Mouse (Mus musculus) embryonic stem cell, embryonic (primary cell): ENCODE data around the gene Pik3r6.

Experiments
- CTCF ChIA-PET, 4 experiments: fragments of 300-600 bp in 2 of 4; fragments of 350-600 bp in 2 of 4; sonication (Branson Sonifier 250); formaldehyde crosslinking; loops; one replicate each; lab custom pipeline; 2022; ENCODE audit warnings: inconsistent platforms in 2 of 4; lab: Charles Lee
- POLR2A ChIA-PET, 4 experiments: fragments of 300-600 bp in 2 of 4; fragments of 350-600 bp in 2 of 4; sonication (Branson Sonifier 250); formaldehyde crosslinking; loops; one replicate each; lab custom pipeline; 2022; ENCODE audit warnings: antibody characterized with exemption in 4 of 4, inconsistent platforms in 1 of 4; lab: Charles Lee

Pik3r6 gene

GRCm38 (mm10) chr11:68583225-68583624 lies 80.4 kb downstream of the Pik3r6 start:
- CTCF ChIA-PET = interaction anchor here in 3 of 4 experiments (0.5 to 0.7 kb wide), 3 partner anchors 17 to 293 kb away, joined by 3 to 5 read pairs (median 3); no protein-coding TSS in a partner anchor
- POLR2A ChIA-PET = interaction anchor here in 1 of 4 experiments (1.4 kb wide), 1 partner anchor 109 kb away, joined by 4 read pairs; the partner anchor contains the start of gene Myh10

- POLR2A ChIA-PET = interaction anchor here in 1 of 4 experiments (1.1 kb wide), 1 partner anchor 16 kb away, joined by 4 read pairs; no protein-coding TSS in a partner anchor
These were observed 81.2 kb downstream of the Pik3r6 start for GRCm38 (mm10) chr11:68583906-68584480.

GRCm38 (mm10) chr11:68585890-68586289 lies 83.1 kb downstream of the Pik3r6 start:
- ChIA-PET POLR2A (interaction anchor here in 3 of 4 experiments (0.6 to 2.1 kb wide), 6 partner anchors 42 to 536 kb away, joined by 3 to 11 read pairs (median 3); partner anchors contain the start of genes Myh10 (in 2 of the 3) and 9130213A22Rik (in 1 of the 3)), CTCF (interaction anchor here (0.5 to 3.3 kb wide), 22 partner anchors 8 to 313 kb away, joined by 3 to 13 read pairs (median 3); no protein-coding TSS in a partner anchor)

More at GRCm38 (mm10) chr11:68583906-68584480, 81.2 kb downstream of the Pik3r6 start:
- CTCF ChIA-PET = interaction anchor here in 1 of 4 experiments (0.6 kb wide), 1 partner anchor 29 kb away, joined by 3 read pairs; no protein-coding TSS in a partner anchor

- CTCF ChIA-PET = interaction anchor here in 3 of 4 experiments (0.6 to 3.3 kb wide), 13 partner anchors 8 to 312 kb away, joined by 3 to 13 read pairs (median 3); no protein-coding TSS in a partner anchor
These were observed 83.9 kb downstream of the Pik3r6 start, which contains the start of gene Ccdc42 for GRCm38 (mm10) chr11:68586721-68587120. Ccdc42 (plus strand) TSS chr11:68587021.

GRCm38 (mm10) chr11:68589055-68589809 lies 86.4 kb downstream of the Pik3r6 start:
- ChIA-PET CTCF (interaction anchor here (0.5 to 2.0 kb wide), 33 partner anchors 9 to 549 kb away, joined by 3 to 11 read pairs (median 4); partner anchors contain the start of genes Myh10 (in 1 of the 4) and Ndel1 (in 1 of the 4)), POLR2A (interaction anchor here in 2 of 4 experiments (0.5 to 2.2 kb wide), 8 partner anchors 11 to 423 kb away, joined by 3 to 15 read pairs (median 4); partner anchors contain the start of gene Myh10 (in 2 of the 2))

More at GRCm38 (mm10) chr11:68586721-68587120, 83.9 kb downstream of the Pik3r6 start, which contains the start of gene Ccdc42:
- POLR2A ChIA-PET = interaction anchor here in 2 of 4 experiments (1.0 to 2.1 kb wide), 2 partner anchors 104 to 105 kb away, joined by 3 to 11 read pairs; partner anchors contain the start of gene Myh10 (in 2 of the 2)

GRCm38 (mm10) chr11:68591708-68592107 lies 88.9 kb downstream of the Pik3r6 start:
- POLR2A ChIA-PET = interaction anchor here in 2 of 4 experiments (1.1 to 1.3 kb wide), 3 partner anchors 10 to 100 kb away, joined by 3 read pairs; partner anchors contain the start of gene Myh10 (in 2 of the 2)
- CTCF ChIA-PET = no interaction called here

- CTCF ChIA-PET = interaction anchor here in 1 of 4 experiments (0.6 kb wide), 1 partner anchor 41 kb away, joined by 7 read pairs; no protein-coding TSS in a partner anchor
- POLR2A ChIA-PET = no interaction called here
These were observed 90.4 kb downstream of the Pik3r6 start for GRCm38 (mm10) chr11:68593247-68593646.

- ChIA-PET POLR2A (interaction anchor here in 1 of 4 experiments (1.1 kb wide), 1 partner anchor 93 kb away, joined by 3 read pairs; the partner anchor contains the start of gene Myh10), CTCF (interaction anchor here in 1 of 4 experiments (1.4 kb wide), 1 partner anchor 9 kb away, joined by 4 read pairs; no protein-coding TSS in a partner anchor)
These were observed 95.1 kb downstream of the Pik3r6 start for GRCm38 (mm10) chr11:68597912-68598311.

GRCm38 (mm10) chr11:68600551-68601021 lies 97.8 kb downstream of the Pik3r6 start:
- CTCF ChIA-PET = interaction anchor here in 2 of 4 experiments (0.5 to 2.4 kb wide), 2 partner anchors 15 to 17 kb away, joined by 3 to 9 read pairs; no protein-coding TSS in a partner anchor

GRCm38 (mm10) chr11:68601486-68601991 lies 98.7 kb downstream of the Pik3r6 start:
- ChIA-PET POLR2A (interaction anchor here in 3 of 4 experiments (0.6 to 3.3 kb wide), 8 partner anchors 10 to 251 kb away, joined by 3 to 11 read pairs (median 4); partner anchors contain the start of gene Myh10 (in 3 of the 3)), CTCF (interaction anchor here in 2 of 4 experiments (0.9 to 2.5 kb wide), 5 partner anchors 11 to 35 kb away, joined by 3 to 11 read pairs (median 4); no protein-coding TSS in a partner anchor)

More at GRCm38 (mm10) chr11:68600551-68601021, 97.8 kb downstream of the Pik3r6 start:
- POLR2A ChIA-PET = interaction anchor here in 2 of 4 experiments (0.5 to 3.3 kb wide), 8 partner anchors 9 to 179 kb away, joined by 3 to 11 read pairs (median 4); partner anchors contain the start of gene Myh10 (in 2 of the 2)
